Mouse (Mus musculus): Measurements from ENCODE around the gene Nkx2-4.

Nkx2-4 gene

DNA sequence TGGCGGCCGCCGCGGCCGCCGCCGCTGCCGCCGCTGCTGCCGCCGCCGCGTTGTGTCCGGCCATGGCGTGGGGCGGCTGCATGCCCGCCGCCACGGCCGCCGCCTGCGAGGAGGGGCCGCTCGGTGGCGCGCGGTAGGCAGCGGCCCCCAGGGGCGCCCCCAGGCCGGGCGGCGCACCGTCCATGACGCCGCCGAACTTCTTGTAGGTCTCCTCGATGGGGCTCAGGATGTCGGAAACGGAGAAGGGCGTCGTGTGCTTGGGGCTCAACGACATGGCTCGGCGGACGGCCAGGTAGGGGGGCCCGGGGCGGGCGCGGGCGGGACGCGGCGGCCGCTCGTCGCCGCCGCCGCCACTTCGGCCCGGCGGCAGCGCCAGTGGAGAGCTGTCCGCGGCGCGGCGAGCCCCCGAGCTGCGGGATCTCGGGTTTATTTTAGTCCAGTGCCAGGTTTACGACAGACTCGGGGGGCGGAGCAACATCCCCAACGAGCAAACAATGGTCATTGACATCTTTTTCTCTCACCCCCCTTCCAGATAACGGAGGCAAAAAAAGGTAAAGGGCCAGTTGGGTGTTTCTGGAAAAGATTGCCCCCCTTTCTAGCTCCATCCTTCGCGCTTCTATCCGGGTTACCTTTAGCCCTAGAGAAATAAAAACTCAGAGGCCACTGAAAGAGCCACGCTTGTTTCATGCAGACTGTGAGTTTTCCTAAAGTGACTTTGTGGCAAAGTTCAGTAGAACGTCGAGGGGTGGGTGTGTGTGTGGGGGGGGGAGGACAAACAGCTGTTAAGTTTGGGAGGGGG is at the start of gene Nkx2-4:
Nkx2-4 (minus strand) TSS at position 374 of the 799 bp plus-strand sequence.
- DNase-seq (ENCODE audit: low spot score) = no peak

DNA sequence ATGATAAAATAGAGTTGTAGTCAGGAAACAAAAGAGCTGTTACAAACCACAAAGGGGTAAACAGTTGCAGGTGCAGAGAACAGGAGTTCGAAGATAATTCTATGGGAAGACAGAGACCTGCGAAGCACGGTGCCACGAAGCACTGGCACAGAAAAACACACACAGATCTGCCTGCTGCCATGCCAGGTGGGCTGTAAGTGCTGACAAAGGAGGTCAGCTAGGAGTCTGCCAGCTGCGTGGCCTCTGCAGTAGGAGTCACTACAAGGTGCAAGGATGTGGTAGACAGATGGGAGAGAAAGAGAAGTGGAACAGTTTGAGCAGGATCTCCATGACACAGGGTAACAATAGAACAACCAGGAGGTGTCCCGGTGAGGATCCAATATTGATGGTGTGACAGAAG is 42.1 kb upstream of the Nkx2-4 start:
- no peak for DNase-seq (ENCODE audit: low spot score)

DNA sequence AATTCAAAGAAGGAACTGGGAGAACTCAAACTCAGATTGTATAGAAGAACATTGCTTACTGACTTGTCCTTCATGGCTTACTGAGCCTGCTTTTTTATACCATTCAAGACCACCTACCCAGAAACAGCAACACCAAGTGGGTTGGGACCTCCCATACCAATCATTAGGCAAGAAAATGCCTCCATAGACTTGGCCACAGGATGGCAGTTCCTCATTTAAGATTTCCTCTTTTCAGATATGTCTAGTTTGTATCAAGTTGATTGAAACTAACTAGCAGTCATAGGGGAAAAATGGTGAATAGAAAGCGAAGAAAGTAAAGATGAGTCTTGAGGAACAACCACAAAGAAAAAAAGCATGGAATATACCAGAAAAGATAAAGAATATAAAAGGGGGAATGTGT is 34.5 kb upstream of the Nkx2-4 start:
- no peak for DNase-seq (ENCODE audit: low spot score)

DNA sequence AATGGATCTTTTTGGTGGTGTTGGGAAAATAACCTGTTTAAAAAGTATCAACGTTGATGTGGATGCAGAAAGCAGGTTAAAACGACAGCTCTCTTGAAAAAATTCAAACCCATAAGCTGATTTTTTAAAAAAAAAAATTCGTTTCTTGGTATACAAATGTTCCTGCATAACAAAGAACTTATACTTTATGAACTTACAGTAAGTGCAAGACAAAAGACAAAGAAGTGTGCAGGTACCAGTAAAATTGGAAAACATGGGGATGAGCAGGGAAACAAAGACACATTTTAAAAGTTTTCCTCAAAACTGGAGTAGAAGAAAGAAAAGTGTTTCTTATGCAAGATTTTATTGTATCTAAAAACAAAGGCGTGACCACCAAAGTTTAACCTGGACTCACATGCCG is 1.2 kb upstream of the Nkx2-4 start:
- no peak for DNase-seq (ENCODE audit: low spot score)

DNA sequence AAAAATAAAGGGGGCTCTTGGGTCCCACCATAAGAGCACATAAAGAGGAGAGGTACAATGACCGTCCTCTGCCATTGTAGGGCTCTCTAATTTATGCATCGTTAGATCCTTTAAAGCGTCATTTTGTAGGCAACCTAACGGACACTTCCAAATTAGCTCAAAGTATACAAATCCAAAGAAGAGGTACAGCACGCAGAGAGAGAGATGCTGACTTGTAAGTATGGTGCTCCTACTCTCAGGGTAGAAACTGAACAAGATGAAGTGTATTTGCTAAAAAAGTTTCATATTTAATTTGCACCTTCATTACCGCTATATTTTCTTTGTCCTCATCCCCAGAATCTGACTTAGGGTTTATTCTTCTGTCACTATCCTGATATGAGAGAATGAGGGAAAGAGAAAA is 692 bp upstream of the Nkx2-4 start:
- DNase-seq (ENCODE audit: low spot score) = no peak

DNA sequence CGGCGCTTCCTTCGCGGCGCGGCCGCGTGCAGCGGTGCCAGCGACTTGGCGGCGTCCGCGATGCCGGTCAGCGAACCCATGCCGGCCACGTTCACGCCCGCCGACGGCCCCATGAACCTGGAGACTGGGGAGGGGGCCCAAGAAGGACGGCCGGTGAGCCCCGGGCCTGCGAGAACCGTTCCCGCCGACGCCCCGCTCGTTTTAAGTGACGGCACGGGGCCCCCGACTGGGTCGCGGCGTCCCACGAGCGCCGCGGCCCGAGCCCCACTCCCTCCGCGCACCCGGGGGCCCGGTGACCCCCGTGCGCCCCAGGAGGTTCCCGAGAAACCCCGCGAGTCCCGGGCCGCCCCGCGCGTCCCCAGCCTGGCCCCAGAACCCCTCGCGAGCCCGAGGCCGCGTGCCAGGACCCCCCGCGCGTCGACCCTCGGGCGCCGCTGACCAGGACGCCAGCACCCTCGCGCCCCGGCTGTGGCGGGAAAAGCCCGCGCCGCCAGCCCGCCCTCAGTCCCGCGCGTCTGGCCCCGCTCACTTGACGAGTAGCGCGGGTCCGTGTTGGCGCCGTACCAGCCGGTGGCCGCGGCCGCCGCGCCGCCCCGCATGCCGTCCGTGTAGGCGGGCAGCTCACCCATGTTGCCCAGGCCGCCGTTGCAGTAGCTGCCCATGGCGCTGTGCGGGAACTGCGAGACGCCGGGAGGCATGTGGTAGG is 726 bp downstream of the Nkx2-4 start:
- no peak for DNase-seq (ENCODE audit: low spot score)

DNA sequence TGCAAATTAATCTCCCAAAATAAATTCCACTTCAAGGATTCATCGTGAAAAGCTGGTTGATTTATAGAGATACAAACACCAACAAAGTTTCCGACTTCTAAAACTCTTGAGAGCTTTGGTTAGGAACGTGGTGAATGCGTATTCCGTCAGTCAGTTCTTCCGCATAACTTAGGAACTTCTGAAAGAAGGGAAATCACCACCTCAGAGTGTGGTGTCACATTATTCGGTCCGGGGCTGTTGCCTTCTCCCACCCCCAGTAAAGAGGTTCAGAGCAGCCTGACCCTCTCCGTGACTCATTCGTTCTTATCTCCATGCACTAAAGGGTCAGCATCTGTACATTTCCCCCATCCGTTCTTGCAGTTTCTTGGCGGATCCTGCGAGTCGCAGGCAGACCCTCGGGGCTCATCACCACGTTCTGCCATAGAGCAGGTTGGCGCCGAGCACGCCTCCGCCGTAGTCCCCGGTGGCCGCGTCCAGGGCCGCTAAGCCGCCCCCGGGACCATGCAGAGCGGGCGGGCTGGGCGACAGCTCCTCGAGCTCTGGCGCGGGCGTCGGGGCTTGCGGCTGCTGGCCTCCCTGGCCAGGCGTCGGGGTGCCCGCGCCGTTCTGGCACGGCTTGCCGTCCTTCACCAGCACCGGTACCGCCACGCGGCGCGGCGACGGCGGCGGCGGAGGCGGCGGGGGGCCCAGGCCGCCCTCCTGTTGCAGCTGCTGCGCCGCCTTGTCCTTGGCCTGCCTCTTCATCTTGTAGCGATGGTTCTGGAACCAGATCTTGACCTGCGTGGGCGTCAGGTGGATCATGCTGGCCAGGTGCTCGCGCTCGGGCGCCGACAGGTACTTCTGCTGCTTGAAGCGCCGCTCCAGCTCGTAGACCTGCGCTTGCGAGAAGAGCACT is 1.5 kb downstream of the Nkx2-4 start:
- DNase-seq (ENCODE audit: low spot score) = peak; percentile 18

DNA sequence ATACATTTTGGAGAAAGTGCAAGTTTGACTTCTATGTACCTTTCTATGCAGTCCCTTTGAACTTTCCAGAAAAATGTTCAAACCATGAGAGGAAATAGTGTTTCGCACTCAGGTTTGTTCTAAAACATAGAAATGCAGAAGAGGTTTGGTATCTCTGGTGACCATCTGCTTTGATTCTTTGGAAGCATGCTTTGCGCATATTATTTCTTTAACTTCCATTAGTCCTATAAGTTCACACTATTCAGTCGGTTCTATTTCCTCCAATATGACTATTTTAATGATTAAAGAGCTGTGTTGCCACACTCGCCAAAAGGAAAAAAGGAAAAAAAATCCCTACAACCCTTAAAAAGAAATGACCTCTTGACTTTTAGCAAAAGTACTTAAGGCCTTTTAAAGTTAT is 2.9 kb downstream of the Nkx2-4 start:
- DNase-seq (ENCODE audit: low spot score) = no peak

DNA sequence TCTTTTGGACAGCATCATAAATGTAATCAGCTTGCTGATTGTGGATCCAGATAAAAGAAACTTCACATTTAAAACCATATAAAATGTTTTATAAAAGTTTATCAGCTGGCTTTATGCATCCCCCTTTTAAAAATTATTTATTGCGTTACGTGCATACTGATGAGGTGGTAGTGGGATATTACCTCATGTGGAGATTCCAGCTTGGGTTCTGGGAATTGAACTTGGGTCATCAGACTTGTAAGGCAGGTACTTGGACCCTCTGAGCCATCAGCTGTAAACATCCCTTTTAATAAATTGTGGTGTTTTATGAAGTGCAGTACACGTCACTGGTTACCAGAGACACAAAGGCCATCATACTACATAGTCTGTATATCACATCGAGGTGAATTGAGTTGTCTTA is 10.8 kb downstream of the Nkx2-4 start:
- no peak for DNase-seq (ENCODE audit: low spot score)

DNA sequence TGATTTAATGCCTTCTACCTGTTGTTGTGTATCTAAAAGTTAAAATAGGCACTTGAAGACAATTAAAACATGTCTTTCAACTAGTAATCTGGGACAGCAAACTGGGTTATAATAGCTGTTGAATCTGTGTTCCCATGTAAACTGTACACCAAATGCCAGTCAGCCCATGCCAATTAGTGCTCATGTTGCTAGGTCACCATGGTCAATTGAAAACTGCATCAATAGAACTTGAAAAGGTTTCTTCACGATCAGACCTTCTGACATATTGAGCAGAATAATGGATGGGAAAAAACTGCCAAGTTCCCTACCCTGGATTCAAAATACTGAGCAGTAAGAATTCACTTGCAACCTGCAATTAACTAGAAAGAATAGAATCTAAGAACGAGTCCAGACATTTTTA is 11.3 kb downstream of the Nkx2-4 start:
- no peak for DNase-seq (ENCODE audit: low spot score)

DNA sequence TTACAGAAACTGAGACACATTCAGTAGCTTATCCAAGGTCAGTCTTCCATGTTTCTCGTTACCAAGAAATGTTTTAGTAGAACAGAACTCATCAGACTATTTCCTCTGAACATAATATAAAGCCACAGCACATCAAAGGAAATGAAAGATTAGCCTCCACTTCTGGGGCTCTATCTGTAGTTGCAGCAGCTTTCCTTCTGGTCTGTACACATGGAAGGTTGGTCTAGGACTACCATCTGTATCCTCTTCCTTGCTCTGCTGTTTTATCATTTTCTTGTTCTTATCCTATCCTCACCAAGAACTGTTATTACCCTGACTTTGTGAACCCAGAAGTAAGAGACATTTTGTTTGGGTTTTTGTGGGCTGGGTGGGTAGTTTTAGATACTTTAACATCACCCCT is 14.9 kb downstream of the Nkx2-4 start:
- DNase-seq (ENCODE audit: low spot score) = no peak

DNA sequence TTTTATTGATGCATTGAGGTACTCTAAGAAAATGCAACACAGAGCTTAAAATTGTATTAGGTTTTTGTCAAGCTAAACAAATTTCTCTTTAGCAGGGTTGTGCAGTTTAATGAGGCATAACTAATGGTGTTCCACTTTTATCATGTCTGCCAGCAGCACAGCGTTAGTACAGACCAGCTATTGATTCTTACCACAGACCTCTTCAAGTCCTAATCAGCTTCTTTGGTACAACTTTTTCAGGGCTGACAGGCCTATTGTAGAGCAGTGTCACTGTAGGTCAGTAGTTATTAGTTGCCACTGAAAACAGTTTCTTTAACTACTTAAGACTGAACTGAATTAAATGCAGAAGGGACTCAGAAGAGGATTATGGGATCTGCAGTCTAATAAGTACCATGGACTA is 16.2 kb downstream of the Nkx2-4 start:
- no peak for DNase-seq (ENCODE audit: low spot score)

DNA sequence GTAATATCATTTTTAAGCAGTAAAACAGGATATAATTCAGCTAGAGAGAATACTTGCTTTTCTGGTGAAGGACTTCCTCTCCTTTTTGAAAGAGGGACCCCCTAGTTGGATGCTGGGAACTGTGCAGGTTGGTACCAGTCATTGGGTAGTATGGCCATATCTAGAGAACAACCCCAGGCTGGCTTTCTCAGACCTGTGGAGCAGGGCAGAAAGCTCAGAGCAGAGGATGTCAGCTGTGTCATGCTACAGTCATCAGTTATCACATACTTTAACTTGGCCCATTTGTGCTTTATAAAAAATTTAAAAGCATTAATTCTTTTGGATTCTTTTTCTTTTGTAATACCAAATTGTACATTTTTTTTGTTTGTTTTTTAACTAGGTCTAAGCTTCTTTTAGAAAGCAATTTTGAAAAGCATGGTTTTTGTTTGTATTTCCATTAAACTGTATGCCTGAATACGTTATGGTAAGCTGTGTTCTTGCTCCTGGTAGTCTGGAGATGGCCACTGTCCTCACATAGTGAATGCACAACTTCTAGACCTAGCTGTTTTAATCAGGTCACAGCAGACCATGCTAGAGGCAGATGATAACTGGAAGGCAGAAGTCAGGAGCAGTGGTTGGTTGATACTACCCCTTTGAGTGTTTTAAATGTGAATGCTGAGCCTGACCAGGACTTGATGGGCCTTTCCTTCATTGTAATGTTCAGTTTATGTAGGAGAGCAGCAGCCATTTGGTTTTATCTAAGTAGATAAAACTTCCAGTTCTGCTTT is 17.6 kb downstream of the Nkx2-4 start:
- DNase-seq (ENCODE audit: low spot score) = no peak

DNA sequence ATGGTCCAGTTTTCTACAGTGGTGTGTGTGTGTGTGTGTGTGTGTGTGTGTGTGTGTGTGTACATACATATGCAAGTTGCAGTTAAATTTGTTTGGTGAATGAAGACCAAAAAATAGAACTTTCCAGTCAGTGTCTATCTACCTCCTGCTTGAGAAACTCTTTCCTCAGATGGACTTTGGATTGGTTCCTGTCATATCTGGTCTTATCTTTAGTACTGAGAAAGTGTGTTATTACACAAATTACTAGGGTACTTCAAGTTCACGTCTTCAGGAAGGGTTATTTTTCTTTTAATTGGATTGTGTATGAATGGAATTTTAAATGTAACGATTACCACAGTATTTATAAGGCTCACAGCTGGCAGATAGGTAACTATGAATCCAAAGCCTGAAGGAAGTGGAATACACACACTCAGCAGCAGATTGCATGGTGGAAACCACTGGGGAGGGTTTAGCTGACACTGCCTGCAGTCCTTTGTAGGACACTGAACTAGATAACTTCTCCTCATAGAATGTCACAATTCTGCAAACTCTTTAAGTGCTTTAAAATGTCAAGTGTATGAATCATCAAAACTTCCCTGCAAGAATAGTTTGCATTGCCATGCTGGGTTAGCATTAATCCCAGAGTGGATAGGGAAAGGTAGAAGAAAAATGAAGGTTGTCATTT is 31.9 kb downstream of the Nkx2-4 start:
- DNase-seq (ENCODE audit: low spot score) = no peak

DNA sequence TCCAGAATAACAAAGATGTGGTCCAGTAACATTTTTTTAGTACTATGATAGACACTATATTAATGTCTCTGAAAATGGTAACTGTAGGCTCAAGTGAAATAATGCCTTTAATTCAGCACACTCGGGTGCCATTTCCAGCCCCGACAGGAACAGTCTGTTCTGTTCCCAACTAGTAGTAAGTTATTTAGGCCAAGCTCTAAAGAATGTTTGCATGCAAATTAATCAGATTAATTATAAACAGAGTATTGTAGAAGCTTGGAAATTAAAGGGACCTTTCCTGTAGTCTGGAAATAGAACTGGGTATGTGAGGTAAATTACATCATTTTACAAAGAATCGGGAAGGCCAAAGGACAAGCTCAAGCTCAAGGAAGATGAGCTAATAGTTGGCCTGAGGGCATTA is 38.2 kb downstream of the Nkx2-4 start:
- no peak for DNase-seq (ENCODE audit: low spot score)

DNA sequence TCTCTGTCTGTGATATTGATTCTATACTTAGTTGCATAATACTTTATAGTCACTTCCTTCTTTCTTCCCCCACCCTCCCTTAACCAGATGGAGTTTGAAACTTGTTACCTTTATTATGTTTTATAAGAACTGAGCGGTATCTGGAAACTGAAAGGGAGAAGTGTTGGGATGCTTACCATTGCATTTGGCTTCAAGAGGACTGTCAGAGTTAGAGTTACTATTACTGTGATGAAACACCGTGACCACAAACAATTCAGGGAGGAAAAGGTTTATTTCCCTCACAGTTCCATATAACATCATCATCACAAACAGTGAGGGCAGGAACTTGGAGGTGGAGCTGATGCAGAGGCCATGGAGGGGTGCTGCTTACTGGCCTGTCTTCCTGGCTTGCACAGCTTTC is 49.4 kb downstream of the Nkx2-4 start:
- no peak for DNase-seq (ENCODE audit: low spot score)

Data from ovary, postnatal 10 days (tissue).